Mouse (Mus musculus) left cerebral cortex, adult 2 months (tissue): ENCODE data around the gene Lrmp. TPM values are rescaled to one million over a fixed set of nuclear protein-coding genes. Genes with fewer than 3 reads are reported as not detected.

ENCODE experiments used
- DNase-seq, 2 experiments: peaks; one replicate each; pipeline ENCODE4 v3.0.0; 2021 to 2022; ENCODE audit warnings: low spot score in 2 of 2, mixed read lengths in 1 of 2; ENCODE audit errors: extremely low spot score in 1 of 2
- H3K27ac ChIP-seq: fragments of 200-600 bp; 2 replicates; pipeline ENCODE4 v1.8.1; 2022
- H3K4me3 ChIP-seq: fragments of 200-600 bp; 2 replicates; pipeline ENCODE4 v1.8.1; 2022
- CTCF ChIP-seq: fragments of 200-600 bp; IDR thresholded peaks from 2 replicates; pipeline ENCODE4 v1.8.1; 2022; ENCODE audit warnings: antibody characterized with exemption, mild to moderate bottlenecking, moderate library complexity
- intact Hi-C: fragments of 180-260 bp; cut with DNase I; formaldehyde crosslinking; loops from one replicate; pipeline ENCODE4 v1.15.1; 2025
- total RNA-seq, 2 experiments: library from RNA; stranded (reverse); gene quantifications; 2 replicates each; pipeline ENCODE4 v1.2.3; 2021

Lrmp gene
- total RNA-seq, 2 experiments from 2014 or later, result 2.4 to 2.5 TPM

DNA sequence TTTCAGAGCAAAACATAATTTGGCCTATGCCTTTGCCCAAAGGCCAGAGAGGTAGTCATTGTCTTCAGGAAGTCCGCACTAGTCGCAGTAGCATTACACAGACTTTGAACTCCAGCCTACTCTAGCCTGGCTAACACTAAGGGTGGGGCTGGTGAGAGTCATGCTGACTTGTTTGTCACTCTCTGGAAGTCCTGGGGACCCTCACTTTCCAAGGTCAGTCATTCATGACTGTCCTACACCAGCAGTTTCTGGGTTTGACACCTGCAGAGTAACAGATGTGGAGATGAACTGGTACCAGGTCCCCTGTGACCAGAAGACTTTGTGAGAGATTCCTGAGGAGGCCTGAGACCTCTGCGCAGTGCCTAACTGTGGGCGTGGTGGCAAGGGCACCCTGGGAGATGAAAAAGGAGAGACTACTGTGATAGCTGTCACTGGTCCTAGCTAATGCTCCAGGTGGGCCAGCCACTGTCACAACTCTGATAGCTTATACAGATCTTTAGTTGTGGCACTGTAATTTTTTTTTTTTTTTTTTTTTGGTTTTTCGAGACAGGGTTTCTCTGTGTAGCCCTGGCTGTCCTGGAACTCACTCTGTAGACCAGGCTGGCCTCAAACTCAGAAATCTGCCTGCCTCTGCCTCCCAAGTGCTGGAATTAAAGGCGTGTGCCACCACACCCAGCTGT, 9.2 kb upstream of the Lrmp start:
- Histone ChIP-seq H3K4me3 (no peak overlapping the region), H3K27ac (no peak overlapping the region)
- no peak for DNase-seq
- intact Hi-C loops, result no loop called here
- no peak for TF ChIP-seq CTCF

DNA sequence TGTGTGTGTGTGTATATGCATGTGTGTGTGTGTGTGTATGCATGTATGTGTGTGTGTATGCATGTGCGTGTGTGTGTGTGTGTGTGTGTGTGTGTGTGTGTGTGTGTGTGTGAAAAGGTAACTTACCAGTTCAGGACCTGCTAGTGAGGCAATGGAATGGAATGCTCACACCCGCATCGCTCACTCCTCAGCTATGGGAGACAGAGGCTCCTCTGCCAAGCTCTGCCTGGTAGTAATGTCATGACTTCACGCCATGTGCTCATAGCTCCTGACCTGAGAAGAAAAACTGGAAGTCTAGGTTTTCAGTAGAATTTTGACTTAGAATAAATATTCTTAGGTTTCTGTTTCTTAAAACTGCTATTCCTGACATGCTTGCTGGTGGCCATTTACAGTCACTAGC, 4.7 kb upstream of the Lrmp start:
- intact Hi-C loops, result no loop called here
- DNase-seq, result no peak
- no peak for TF ChIP-seq CTCF
- H3K27ac ChIP-seq, result no peak overlapping the region
- no peak overlapping the region for H3K4me3 ChIP-seq

DNA sequence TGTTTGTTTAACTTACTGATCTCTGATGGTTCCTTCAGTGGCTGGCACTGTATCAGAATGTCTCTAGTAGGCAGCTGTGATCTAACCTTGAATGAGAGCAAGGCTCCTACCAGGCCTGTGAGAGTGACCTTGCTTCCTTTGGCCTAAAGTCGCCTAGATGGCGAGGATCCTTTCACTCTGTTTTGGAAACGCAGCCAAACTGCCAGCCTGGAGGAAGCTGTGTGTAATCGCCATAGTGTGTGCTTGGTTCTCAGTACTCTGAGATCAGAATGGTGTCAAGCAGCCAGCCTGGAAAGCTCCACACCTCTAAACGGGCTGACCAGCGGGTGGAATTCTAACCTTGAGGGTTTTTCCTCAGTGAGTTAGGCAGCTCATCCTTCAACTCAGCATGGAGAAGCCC, 2.6 kb upstream of the Lrmp start:
- intact Hi-C loops, result no loop called here
- TF ChIP-seq CTCF, result no peak

DNA sequence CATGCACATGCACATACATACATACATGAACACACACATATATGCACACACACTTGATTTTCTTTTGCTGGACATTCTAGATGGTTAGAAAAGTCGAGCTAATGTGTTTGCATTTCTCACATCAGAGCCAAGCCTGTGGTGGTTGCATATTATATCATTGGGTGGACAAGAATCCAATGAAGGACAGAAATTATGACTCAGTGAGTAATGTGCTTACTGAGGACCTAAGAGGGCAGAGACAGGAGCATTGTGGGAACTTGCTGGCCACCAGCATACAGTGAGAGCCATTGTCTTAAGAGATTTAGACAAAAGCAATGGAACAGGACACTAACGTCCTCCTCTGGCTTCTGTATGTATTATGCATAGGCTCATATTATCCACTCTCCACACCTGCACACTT, 892 bp upstream of the Lrmp start:
- no peak for DNase-seq
- no peak for TF ChIP-seq CTCF
- intact Hi-C loops, result no loop called here
- Histone ChIP-seq H3K4me3 (no peak overlapping the region), H3K27ac (no peak overlapping the region)

More for the DNA sequence above, 2.6 kb upstream of the Lrmp start:
- Histone ChIP-seq H3K4me3 (no peak overlapping the region), H3K27ac (no peak overlapping the region)
- DNase-seq, result no peak

DNA sequence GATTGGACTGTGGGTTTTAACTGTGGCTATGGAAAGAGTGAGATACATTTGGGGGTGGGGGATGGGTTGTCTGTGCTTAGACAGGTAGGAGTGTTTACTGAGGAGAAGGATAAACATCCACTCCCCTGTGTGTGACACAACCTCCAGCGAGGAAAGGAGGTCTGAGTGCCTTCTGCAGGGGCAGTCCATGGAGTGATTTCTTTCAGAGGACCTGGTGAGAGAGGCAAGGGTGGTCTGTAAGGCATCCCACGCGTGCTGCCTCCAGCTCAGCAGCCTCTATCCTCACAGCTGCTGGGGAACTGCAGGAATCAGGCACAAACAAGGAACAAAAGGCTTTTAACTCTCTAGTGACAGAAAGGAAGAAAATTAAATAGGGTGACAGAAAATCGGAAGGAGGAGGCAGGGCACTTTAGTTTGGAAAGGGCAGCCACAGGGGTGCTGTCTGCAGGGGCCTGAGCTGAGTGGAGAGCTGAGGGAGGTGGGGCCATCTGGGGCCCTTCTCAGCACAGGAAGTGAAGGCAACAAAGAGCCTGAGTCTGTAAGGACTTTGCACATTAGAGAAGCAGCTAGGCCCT, 732 bp downstream of the Lrmp start:
- no peak for TF ChIP-seq CTCF
- intact Hi-C loops, result no loop called here
- Histone ChIP-seq H3K4me3 (no peak overlapping the region), H3K27ac (no peak overlapping the region)
- no peak for DNase-seq

DNA sequence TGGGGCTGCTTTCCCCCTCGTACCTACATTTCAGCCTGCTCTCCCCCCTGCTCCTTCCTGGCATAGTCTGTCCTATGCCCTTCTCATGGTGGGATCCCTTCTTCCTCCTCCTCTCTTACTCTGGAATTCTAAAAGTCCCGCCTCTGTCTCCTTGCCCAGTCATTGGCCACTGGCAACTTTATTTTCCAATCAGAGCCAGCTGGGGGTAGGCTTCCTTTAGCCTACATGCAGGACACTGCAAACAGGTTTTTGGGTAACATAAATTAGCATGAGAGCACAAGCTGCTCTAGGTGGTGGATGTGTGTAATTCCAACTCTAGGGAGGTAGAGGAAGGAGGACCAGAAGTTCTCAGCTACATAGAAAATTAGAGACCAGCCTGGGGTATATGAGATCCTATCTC, 4.6 kb downstream of the Lrmp start:
- intact Hi-C loops, result no loop called here
- TF ChIP-seq CTCF, result no peak

DNA sequence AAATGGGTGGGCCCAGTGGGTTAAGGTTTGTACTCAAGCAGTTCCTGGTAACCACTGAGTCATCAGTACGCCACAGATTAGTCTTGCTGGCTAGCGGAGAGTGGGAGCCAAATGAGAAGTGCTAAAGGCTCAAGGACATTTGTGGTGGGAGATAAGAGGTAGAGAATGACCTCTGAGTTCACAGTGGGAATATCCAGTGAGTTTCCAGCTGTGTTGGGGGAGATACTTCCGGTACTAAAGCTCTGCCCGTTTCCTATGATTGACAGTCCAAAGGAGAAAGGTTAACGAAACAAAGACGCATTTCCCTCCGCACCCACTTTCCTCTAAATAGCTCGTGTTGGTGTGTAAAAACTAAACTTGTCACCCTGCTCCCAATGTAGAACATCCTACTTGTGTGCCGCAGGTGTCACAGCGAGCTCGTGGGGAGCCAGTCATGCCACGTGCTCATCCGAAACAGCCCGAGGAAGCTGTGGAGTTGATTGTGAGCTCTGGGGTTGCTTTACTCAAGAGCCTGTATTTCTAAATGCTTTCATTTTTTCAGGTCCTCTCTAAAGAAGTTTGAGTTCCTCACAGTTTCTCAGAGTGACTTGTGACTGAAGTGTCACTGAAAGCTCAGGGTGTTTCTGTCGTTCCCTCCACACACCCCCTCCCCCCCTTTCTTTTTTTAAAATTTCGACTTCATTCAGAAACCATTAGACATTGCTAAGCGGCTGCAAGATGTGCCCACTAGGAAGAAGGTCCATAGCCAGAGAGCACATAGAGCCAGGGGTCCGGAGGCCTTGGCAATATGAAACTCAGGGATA, 5.5 kb downstream of the Lrmp start:
- no peak for TF ChIP-seq CTCF
- no peak overlapping the region for H3K27ac ChIP-seq
- intact Hi-C loops, result no loop called here
- no peak overlapping the region for H3K4me3 ChIP-seq
- DNase-seq, result peak in 1 of 2 experiments; percentile 28

More for the DNA sequence above, 4.6 kb downstream of the Lrmp start:
- DNase-seq, result no peak
- no peak overlapping the region for H3K4me3 ChIP-seq
- H3K27ac ChIP-seq, result no peak overlapping the region

DNA sequence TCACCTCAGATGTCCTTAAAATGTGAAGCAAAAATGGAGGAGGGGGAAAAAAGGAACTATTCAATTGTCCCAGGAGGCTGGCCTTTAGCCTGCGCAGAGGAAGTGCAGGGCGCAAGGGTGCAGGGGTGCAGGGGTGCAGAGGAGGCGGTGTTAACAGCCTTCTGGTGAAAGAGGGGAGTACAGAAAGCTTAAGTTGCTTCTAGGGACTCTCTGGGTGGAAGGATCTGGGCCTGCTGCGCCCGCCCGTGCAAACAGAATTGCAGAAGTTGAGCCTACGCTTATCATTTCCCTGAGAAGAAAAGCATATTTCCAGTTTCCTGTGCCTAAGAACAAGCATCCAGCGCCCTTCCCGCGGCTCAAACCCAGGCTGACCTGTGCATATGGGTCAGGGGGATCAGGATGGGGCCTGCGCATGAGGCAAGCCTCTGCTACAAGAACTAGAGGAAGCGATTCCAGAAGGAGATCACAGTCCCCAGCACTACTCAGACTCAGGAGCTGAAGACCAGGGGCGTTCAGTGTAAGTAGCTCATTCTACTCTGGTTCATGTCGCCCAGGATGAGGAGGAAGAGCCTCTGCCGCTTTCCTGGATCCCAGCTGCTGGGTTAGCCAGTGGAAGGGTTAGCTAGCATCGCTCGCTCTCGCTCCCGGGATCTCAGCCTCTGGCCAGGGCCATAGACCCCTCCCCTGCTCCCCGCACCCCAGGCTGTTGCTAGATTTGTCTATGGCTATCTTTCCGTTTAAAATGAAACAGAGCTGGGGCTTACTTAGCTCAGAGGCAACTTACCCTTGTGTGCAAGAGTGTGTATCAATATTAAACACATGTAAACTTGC, 6.4 kb downstream of the Lrmp start:
- intact Hi-C loops, result no loop called here
- no peak for TF ChIP-seq CTCF
- H3K27ac ChIP-seq, result no peak overlapping the region
- no peak for DNase-seq
- no peak overlapping the region; the same call in 1 of the 2 replicates for H3K4me3 ChIP-seq

DNA sequence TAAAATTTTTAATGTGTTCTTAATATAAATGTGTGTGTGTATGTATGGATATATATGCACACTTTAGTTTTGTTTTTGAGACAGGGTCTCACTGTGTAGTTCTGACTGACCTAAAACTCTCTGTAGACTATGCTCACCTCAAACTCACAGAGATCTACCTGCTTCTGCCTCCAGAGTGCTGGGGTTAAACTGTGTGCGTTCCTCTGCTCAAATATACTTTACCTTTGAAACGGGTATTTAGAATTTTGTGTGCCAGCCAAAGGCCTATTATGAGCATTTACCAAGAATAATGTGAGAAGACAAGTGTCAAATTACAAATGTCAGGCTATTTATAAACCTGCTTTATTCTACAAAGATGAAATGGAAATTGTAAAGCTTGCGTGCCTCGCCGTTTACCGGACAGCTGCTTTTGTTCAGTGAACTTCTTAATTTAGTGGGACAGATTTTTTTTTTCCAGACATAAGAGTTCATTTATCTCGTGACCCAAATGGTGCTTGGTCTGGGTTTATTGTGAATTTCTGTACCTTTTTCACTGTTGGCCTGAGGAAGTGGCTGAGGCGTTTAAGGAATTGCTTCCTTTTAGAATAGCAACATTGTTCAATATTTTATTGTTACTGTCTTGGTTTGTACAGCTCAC, 7.1 kb downstream of the Lrmp start:
- intact Hi-C loops, result no loop called here
- TF ChIP-seq CTCF, result no peak
- DNase-seq, result no peak
- H3K4me3 ChIP-seq, result no peak overlapping the region; the same call in 1 of the 2 replicates
- H3K27ac ChIP-seq, result no peak overlapping the region

DNA sequence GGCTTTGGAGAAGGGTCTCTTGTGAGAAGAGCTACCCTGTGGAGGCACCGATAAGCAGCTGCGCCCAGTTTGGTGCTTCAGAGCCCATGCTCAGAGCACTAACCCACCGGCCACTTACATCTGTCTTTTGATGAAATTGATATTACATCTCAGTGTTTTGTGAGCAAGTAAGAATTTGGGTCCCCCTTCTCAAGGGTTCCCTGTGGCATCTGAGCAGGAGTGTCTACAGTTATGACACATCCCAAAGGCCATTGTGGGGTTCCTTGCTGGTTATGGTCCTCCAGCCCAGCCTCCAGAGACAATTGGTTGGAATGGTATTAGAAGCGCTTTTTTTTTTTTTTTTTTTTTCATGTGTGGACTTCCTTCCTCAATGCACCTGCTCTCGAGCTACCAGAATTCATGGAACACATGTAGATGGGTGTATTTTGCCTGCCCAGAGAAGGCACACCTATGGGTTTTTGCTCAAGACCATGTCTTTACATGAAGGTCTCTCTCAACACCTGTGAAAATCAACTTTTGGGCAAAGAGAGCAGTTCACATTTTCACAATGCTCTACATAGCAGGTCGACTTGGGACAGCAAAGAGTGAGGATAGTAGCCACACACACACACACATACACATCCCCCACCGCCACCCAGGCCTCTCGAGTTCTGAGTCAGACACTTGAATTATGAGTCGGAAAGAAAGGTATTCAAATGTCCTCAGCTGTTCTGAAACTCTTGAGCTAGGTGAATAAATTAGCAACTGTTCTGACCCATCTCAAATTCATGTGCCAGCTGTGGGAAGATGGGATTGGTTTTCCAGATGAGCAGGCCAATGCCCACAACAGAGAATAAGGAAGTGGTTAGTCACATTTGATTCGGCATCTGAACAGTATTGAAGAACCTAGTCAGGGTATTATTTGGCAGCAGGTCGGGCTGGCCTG, 7.9 kb downstream of the Lrmp start:
- H3K4me3 ChIP-seq, result no peak overlapping the region
- DNase-seq, result no peak
- no peak overlapping the region for H3K27ac ChIP-seq
- TF ChIP-seq CTCF, result no peak
- intact Hi-C loops, result no loop called here

DNA sequence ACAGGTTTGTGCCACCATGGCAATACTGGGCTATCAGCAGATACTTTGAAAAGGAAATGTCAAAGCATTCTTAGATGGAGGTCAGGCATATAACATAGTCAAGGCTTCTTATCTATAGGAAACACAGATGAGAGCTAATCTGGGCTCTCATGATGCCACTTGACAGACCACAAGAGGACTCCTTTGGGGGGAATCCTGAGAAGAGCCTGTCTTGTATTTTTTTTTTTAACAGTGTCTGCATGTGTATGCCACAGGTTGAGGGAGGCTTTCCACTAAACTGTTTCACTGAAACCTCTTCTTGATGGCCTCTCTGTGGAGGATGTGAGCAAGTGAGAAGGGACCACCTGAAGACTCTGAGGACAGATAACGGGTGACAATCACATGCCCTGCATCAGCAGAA, 9.2 kb downstream of the Lrmp start:
- DNase-seq, result no peak
- no peak for TF ChIP-seq CTCF
- Histone ChIP-seq H3K4me3 (no peak overlapping the region), H3K27ac (no peak overlapping the region)
- intact Hi-C loops, result no loop called here
